Mouse (Mus musculus) bone marrow macrophage, adult 2 months (primary cell): ENCODE data around the gene Vti1a. TPM values are rescaled to one million over a fixed set of nuclear protein-coding genes. Genes with fewer than 3 reads are reported as not detected.
A peak's percentile ranks its signal among the peaks of the same experiment; 100 is the strongest.

Experiments
- H3K27ac ChIP-seq: 2 replicates; pipeline ENCODE4 v1.5.1; 2012; ENCODE audit warnings: low read depth, low read length; ENCODE audit not compliant: insufficient read depth
- H3K4me1 ChIP-seq: 2 replicates; pipeline ENCODE4 v1.6.1; 2012; ENCODE audit warnings: low read length; ENCODE audit not compliant: control insufficient read depth, insufficient read depth
- H3K4me3 ChIP-seq: 2 replicates; pipeline ENCODE4 v1.5.1; 2012; ENCODE audit warnings: mild to moderate bottlenecking, low read length, moderate library complexity; ENCODE audit not compliant: insufficient read depth
- CTCF ChIP-seq: IDR thresholded peaks from 2 replicates; pipeline ENCODE4 v1.5.1; 2012; ENCODE audit warnings: low read depth, mild to moderate bottlenecking, low read length, moderate library complexity
- POLR2A ChIP-seq: IDR thresholded peaks from 2 replicates; pipeline ENCODE4 v1.6.1; 2012; ENCODE audit warnings: mild to moderate bottlenecking, low read depth, low read length, borderline replicate concordance
- polyA plus RNA-seq: library from polyadenylated mRNA; stranded (reverse); fragments of >200 nt; gene quantifications from 2 replicates; pipeline ENCODE4 v1.2.4, GENCODE M21; 2012; ENCODE audit not compliant: missing spikeins, insufficient read depth, insufficient read length

Gene Vti1a
- polyA plus RNA-seq, 1 experiment, result 31.7 TPM

DNA sequence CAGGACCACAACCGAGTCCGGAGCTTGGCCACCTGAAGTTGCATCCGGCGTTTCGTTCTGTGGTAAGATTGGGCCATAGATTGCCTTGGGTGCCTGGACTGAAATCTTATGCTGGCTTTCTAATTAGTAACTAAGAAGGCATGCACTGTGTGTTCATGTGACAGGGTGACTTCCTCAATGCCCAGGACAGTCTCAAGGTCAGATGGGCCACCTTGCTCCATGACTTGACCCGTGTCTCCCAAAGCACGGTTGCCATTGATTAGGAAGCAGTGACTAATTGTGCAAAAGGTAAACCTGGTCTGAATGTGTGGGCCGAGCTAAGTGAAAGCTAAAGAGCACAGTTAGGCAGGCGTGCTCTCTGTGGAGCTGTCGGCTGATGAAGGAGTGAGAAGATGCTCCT is 232.1 kb downstream of the Vti1a start:
- Histone ChIP-seq H3K4me1 (peaks cover 34% of the 10 kb centered on the region), H3K27ac (no peak overlapping the region), H3K4me3 (no peak overlapping the region)
- TF ChIP-seq CTCF, result no peak
- TF ChIP-seq POLR2A, result no peak

DNA sequence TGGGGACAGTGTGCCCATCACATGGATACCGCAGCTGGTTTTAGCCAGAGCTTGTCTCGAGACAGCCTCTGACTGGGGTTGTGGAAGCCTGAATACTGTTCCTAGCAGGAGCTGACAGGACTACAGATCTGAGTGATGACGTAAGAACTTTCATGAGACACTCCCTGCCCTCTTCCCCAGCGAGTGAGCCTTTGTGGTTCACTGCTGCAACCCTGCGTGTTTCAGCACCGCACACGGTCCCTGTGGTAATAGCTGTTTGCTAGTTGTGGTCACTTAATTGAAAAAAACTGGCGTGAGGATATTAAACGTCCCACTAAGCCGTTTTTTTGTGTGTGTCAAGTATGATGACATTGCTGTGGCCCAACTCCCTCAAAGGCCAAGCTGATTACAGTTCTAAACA is 232.6 kb downstream of the Vti1a start:
- Histone ChIP-seq H3K27ac (no peak overlapping the region), H3K4me3 (no peak overlapping the region), H3K4me1 (peaks cover 34% of the 10 kb centered on the region)
- TF ChIP-seq POLR2A, result no peak
- TF ChIP-seq CTCF, result no peak

DNA sequence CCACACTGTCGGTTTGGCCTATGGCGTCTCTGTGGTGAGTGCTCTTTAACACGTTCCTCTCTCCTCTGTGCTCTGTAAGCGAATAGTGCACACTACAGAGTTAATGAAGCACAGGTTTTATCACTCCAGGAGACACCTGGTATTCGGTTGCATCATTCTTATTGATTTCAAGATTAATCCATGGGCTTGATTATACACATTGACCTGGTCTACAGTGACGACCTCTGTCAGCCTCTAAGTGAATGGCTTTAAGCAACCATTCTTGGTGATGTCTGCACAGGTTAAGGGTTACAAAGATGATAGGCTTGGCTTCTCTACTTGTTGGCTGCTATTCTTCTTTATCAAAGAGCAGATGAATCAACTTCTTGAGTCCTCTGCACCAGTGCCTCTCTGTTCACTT is 234.1 kb downstream of the Vti1a start:
- H3K4me1 ChIP-seq, result peaks cover 25% of the 10 kb centered on the region

GRCm38 (mm10) chr19:55552339-55552738 is 236.2 kb downstream of the Vti1a start:
- TF ChIP-seq POLR2A (no peak), CTCF (no peak)
- no peak overlapping the region for H3K27ac ChIP-seq
- H3K4me1 ChIP-seq, result peaks cover 26% of the 10 kb centered on the region
- no peak overlapping the region for H3K4me3 ChIP-seq

More for the DNA sequence above, 234.1 kb downstream of the Vti1a start:
- Histone ChIP-seq H3K4me3 (no peak overlapping the region), H3K27ac (no peak overlapping the region)
- TF ChIP-seq POLR2A, result no peak
- TF ChIP-seq CTCF, result no peak

- Histone ChIP-seq H3K27ac (no peak overlapping the region), H3K4me1 (peaks cover 24% of the 10 kb centered on the region), H3K4me3 (no peak overlapping the region)
- no peak for TF ChIP-seq CTCF
- no peak for TF ChIP-seq POLR2A
Measured at GRCm38 (mm10) chr19:55552861-55553260, 236.8 kb downstream of the Vti1a start.

- no peak overlapping the region for H3K27ac ChIP-seq
- H3K4me3 ChIP-seq, result no peak overlapping the region
- TF ChIP-seq CTCF, result no peak
- no peak for TF ChIP-seq POLR2A
- H3K4me1 ChIP-seq, result peaks cover 9% of the 10 kb centered on the region
Measured at GRCm38 (mm10) chr19:55554295-55554694, 238.2 kb downstream of the Vti1a start.

GRCm38 (mm10) chr19:55554703-55555102 is 238.6 kb downstream of the Vti1a start:
- no peak overlapping the region for H3K4me3 ChIP-seq

DNA sequence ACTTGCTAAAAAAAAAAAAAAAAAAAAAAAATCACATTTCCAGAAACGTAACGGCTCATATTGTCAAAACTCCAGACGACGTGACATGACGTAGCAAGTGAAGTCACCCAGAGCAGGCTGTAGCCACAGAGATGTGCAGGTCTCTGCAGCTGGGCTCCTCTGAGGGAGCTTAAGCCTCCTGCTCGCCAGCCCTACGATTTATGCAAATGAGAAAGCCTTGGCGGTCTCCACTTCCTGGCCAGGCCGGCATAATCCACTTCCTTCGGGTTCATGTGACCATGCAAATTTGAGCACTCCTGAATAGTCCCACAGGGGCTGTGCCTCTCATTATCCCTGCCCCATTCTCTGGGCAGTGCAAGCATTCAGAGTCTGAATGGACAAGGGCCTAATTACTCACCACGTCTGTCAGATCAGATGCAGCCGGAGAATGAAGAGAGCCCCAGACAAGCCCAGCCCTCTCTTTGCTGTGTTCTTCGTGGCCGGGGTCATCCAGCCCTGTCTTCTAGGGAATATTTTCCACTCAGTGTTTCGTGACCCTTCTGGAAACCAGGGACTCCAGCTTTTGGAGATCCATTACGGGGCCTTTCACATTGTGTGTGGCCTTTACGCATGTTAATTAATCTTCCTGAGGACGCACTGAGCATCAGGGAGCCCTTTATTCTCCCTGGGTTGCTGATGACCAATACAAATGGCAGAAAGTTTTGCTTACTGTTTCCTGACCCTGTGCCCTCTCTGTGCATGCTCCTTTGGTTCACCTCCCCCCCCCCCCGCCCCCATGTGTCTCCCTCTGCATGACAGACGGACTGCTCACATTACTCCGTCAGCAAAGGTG is 240.3 kb downstream of the Vti1a start:
- no peak for TF ChIP-seq POLR2A
- no peak for TF ChIP-seq CTCF
- Histone ChIP-seq H3K4me1 (peaks cover 9% of the 10 kb centered on the region), H3K27ac (0 out of 2 replicates have a peak overlapping the region, but pooled peaks have one; percentile 30), H3K4me3 (no peak overlapping the region)

More at GRCm38 (mm10) chr19:55554703-55555102, 238.6 kb downstream of the Vti1a start:
- TF ChIP-seq CTCF (no peak), POLR2A (no peak)
- Histone ChIP-seq H3K27ac (no peak overlapping the region), H3K4me1 (peaks cover 9% of the 10 kb centered on the region)

- Histone ChIP-seq H3K27ac (no peak overlapping the region), H3K4me1 (peaks cover 8% of the 10 kb centered on the region), H3K4me3 (no peak overlapping the region)
- TF ChIP-seq CTCF, result no peak
- no peak for TF ChIP-seq POLR2A
Measured at GRCm38 (mm10) chr19:55559331-55559730, 243.2 kb downstream of the Vti1a start.

DNA sequence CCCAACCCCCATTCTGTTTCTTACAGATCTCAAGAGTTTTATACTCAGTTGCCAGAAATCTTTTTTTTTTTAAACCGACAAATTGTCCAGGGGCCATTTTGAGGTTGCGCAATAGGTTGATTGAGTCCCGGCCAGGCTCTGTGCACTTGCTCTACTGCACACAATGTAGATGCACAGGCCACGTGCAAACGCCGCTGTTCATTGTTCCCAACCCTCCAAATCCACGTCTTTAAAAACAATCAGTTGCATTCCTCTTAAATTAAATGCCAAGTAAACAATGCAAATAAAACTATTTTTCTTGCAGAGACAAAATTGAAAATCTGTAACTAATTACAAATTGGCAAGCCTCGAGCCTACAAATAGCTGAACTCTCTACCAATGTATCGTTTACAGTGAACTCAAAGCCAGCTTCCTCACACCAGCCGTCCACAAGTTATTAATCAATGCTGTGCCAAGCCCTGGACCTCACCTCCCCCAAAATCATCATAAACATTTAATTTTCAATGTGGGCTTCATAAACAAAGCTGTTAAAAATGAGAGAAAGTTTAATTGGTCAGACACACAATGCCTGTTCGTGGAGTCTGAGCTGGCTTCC is 244.1 kb downstream of the Vti1a start:
- H3K4me1 ChIP-seq, result peaks cover 8% of the 10 kb centered on the region
- H3K27ac ChIP-seq, result no peak overlapping the region
- no peak overlapping the region for H3K4me3 ChIP-seq
- TF ChIP-seq CTCF, result no peak
- no peak for TF ChIP-seq POLR2A
